Mouse (Mus musculus) midbrain, embryonic 15.5 days (tissue): ENCODE measurements around the gene Pex5l. TPM values are rescaled to one million over a fixed set of nuclear protein-coding genes. Genes with fewer than 3 reads are reported as not detected.

Source experiments
- ATAC-seq: fragments of 200-750 bp; cut with Nextera tagmentation; replicated peaks from 2 replicates; pipeline ENCODE4 v1.8.0; 2017; ENCODE audit warnings: moderate TSS enrichment
- H3K27ac ChIP-seq: fragments of 300-500 bp; sonication (generic); 2 replicates; pipeline ENCODE4 v1.5.1; 2015; ENCODE audit warnings: mild to moderate bottlenecking, inconsistent platforms
- H3K27me3 ChIP-seq: fragments of 300-500 bp; sonication (generic); replicated peaks from 2 replicates; pipeline ENCODE4 v1.6.1; 2015; ENCODE audit warnings: inconsistent platforms
- H3K36me3 ChIP-seq: fragments of 300-500 bp; sonication (generic); replicated peaks from 2 replicates; pipeline ENCODE4 v1.6.1; 2015; ENCODE audit warnings: inconsistent platforms
- H3K4me1 ChIP-seq: fragments of 300-500 bp; sonication (generic); 2 replicates; pipeline ENCODE4 v1.6.1; 2015; ENCODE audit warnings: inconsistent platforms
- H3K4me2 ChIP-seq: fragments of 300-500 bp; sonication (generic); 2 replicates; pipeline ENCODE4 v1.6.1; 2015; ENCODE audit warnings: inconsistent platforms, mild to moderate bottlenecking, moderate library complexity
- H3K4me3 ChIP-seq: fragments of 300-500 bp; sonication (generic); 2 replicates; pipeline ENCODE4 v1.5.1; 2015; ENCODE audit warnings: mild to moderate bottlenecking, inconsistent platforms
- H3K9ac ChIP-seq: fragments of 300-500 bp; sonication (generic); 2 replicates; pipeline ENCODE4 v1.6.1; 2015; ENCODE audit warnings: mild to moderate bottlenecking, inconsistent platforms
- H3K9me3 ChIP-seq: fragments of 300-500 bp; sonication (generic); 2 replicates; pipeline ENCODE4 v1.6.1; 2016; ENCODE audit warnings: inconsistent platforms
- WGBS: fragments of 180-500 bp; shearing (Covaris S2); methylation state at CpG from one replicate; pipeline ENCODE4 v1.1.7; 2015; ENCODE audit warnings: mixed read lengths; 5-methylcytosine and 5-hydroxymethylcytosine counted together
- polyA plus RNA-seq: library from polyadenylated mRNA; unstranded; fragments of >200 nt; fragmentation: Nextera tagmentation; extraction: Ambion mirVana; gene quantifications from 2 replicates; pipeline ENCODE4 v1.2.1, GENCODE M21; 2015

The Pex5l gene
- polyA plus RNA-seq, 1 experiment from 2014 or later, result 1.8 TPM

- no peak overlapping the region for H3K4me2 ChIP-seq
- no peak overlapping the region for H3K9ac ChIP-seq
- 61% methylated on average over 1 of the region's 1 CpGs for WGBS
- no peak for ATAC-seq
- no peaks in the 10 kb centered on the region for H3K27me3 ChIP-seq
- 0 out of 2 replicates have a peak, but pooled peaks cover 4% of the 10 kb centered on the region for H3K36me3 ChIP-seq
- H3K4me3 ChIP-seq, result no peak overlapping the region
- no peaks in the 10 kb centered on the region for H3K4me1 ChIP-seq
- no peak overlapping the region for H3K27ac ChIP-seq
- no peaks in the 10 kb centered on the region for H3K9me3 ChIP-seq
Measured at GRCm38 (mm10) chr3:32904599-32904998, 238.4 kb downstream of the Pex5l start.

GRCm38 (mm10) chr3:32903462-32903861 is 239.6 kb downstream of the Pex5l start:
- WGBS, result 41% methylated on average over 4 of the region's 4 CpGs
- no peaks in the 10 kb centered on the region for H3K4me1 ChIP-seq

More at GRCm38 (mm10) chr3:32903462-32903861, 239.6 kb downstream of the Pex5l start:
- H3K27ac ChIP-seq, result no peak overlapping the region
- no peak overlapping the region for H3K4me2 ChIP-seq
- H3K27me3 ChIP-seq, result no peaks in the 10 kb centered on the region
- 0 out of 2 replicates have a peak, but pooled peaks cover 4% of the 10 kb centered on the region for H3K36me3 ChIP-seq
- no peak overlapping the region for H3K4me3 ChIP-seq
- 0 out of 2 replicates have a peak, but pooled peaks have one; percentile 27 for ATAC-seq
- H3K9me3 ChIP-seq, result no peaks in the 10 kb centered on the region
- H3K9ac ChIP-seq, result no peak overlapping the region
